In the genomic region with DNA sequence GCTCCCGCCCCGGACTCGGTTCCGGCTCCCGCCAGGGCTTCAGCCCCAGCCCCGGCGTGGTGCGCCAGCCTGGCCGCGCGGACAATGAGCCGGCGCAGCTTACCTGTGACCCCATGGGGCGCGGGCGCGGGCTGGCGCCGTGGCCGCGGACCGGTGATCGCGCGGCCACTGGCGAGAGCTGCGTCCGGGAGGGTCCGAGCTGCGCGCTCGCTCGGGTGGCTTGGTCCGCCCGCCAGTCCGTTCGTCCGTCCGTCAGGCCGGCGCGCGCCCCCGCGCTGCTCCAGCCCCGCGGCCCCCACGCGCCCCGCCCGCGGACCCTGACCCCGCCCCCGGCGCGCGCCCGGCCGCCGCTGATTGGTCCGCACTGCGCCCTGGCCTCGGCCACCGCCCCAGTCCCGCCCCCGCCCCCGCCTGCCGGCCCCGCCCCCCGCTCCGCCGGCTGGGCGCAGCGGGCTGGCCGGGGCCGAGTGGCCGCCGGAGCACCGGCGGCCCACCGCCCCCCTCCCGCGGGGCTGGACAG, we compare ENCODE assay signal across 7 mouse cellular contexts. TPM values are rescaled to one million over a fixed set of nuclear protein-coding genes. Genes with fewer than 3 reads are reported as not detected.
DNase-seq lines count a peak whose midpoint lies in the region; ATAC-seq and TF ChIP-seq lines count a peak whose summit lies in the region.

A gene (minus strand): TSS at position 274 of the 520 bp plus-strand sequence.

- DNase-seq in adrenal gland, postnatal 14 days = peak; percentile 96
- DNase-seq in embryo, embryonic 9.5 days (ENCODE audit: extremely low spot score) = peak; percentile 90
- peak; percentile 90 for DNase-seq in kidney, adult 18-20 months
- DNase-seq in spleen, adult 2 months (ENCODE audit: low read depth in 1 of 2, low spot score in 2 of 2) = peak in 1 of 2 experiments; percentile 73

- H3K9me3 ChIP-seq in limb, embryonic 15.5 days = no peaks in the 10 kb centered on the region
- no peaks in the 10 kb centered on the region for H3K9me3 ChIP-seq in midbrain, embryonic 15.5 days

- 0% methylated on average over 21 of the region's 83 CpGs for WGBS in limb, embryonic 15.5 days
- WGBS in midbrain, embryonic 15.5 days = under 1% methylated on average over 51 of the region's 83 CpGs
- 3% methylated on average over 71 of the region's 83 CpGs for WGBS in spleen, adult 2 months

- ATAC-seq in granulocyte monocyte progenitor cell, adult 5-6 weeks (replicated peaks; ENCODE audit: poor library complexity, severe bottlenecking) = peak; percentile 65
- ATAC-seq in limb, embryonic 15.5 days (ENCODE audit: insufficient number of reproducible peaks, low FRiP score, low TSS enrichment, low read depth) = peak; percentile 89
- peak; percentile 91 for ATAC-seq in midbrain, embryonic 15.5 days (replicated peaks)

- H3K4me2 ChIP-seq in limb, embryonic 15.5 days = peak within 1 kb of the TSS; percentile 100
- H3K4me2 ChIP-seq in midbrain, embryonic 15.5 days = peak within 1 kb of the TSS; percentile 94

- peak within 1 kb of the TSS; percentile 78 for H3K4me3 ChIP-seq in limb, embryonic 15.5 days
- peak within 1 kb of the TSS; percentile 87 for H3K4me3 ChIP-seq in midbrain, embryonic 15.5 days
- peak within 1 kb of the TSS; percentile 71 for H3K4me3 ChIP-seq in spleen, adult 2 months (ENCODE audit: extremely low read depth, insufficient read depth, insufficient read length)

- peaks cover 71% of the 10 kb centered on the region for H3K27me3 ChIP-seq in limb, embryonic 15.5 days
- no peaks in the 10 kb centered on the region for H3K27me3 ChIP-seq in midbrain, embryonic 15.5 days (replicated peaks)
- H3K27me3 ChIP-seq in spleen, adult 2 months (ENCODE audit: control insufficient read depth, insufficient read depth, low read length) = peaks cover 17% of the 10 kb centered on the region

- H3K27ac ChIP-seq in limb, embryonic 15.5 days = no peak within 1 kb of the TSS
- H3K27ac ChIP-seq in midbrain, embryonic 15.5 days = peak within 1 kb of the TSS; percentile 79
- H3K27ac ChIP-seq in spleen, adult 2 months (ENCODE audit: insufficient read depth, low read length) = peak within 1 kb of the TSS; percentile 68

- TF ChIP-seq POLR2A in spleen, adult 2 months (IDR thresholded peaks at IDR 0.05; ENCODE audit: low read depth, low read length) = no peak

- peak within 1 kb of the TSS; percentile 62 for H3K9ac ChIP-seq in limb, embryonic 15.5 days
- peak within 1 kb of the TSS; percentile 81 for H3K9ac ChIP-seq in midbrain, embryonic 15.5 days

- TF ChIP-seq CTCF in spleen, adult 2 months (IDR thresholded peaks at IDR 0.05; ENCODE audit: extremely low read depth, insufficient read depth, insufficient read length, insufficient replicate concordance) = no peak

- no peaks in the 10 kb centered on the region for H3K36me3 ChIP-seq in limb, embryonic 15.5 days
- no peaks in the 10 kb centered on the region for H3K36me3 ChIP-seq in midbrain, embryonic 15.5 days (replicated peaks)
- H3K36me3 ChIP-seq in spleen, adult 2 months (ENCODE audit: control insufficient read depth, insufficient read depth, low read length) = no peaks in the 10 kb centered on the region

- H3K4me1 ChIP-seq in limb, embryonic 15.5 days = peaks cover 28% of the 10 kb centered on the region
- H3K4me1 ChIP-seq in midbrain, embryonic 15.5 days = peaks cover 20% of the 10 kb centered on the region
- H3K4me1 ChIP-seq in spleen, adult 2 months (ENCODE audit: control insufficient read depth, insufficient read depth, insufficient read length) = peaks cover 6% of the 10 kb centered on the region

RNA-seq across cellular contexts. Expression of the gene that starts here (rescaled TPM):
- 17.8 and 20.0 TPM in 2 replicates for total RNA-seq in adrenal gland, postnatal 14 days (2021)
- 1.1 TPM in 1 of 2 replicates, not detected in the other for total RNA-seq in granulocyte monocyte progenitor cell, adult 5-6 weeks (2014; fragmentation: Nextera tagmentation)
- 0.13 and 0.15 TPM in 2 replicates for total RNA-seq in granulocyte monocyte progenitor cell, adult 5-6 weeks (2017)
- 4.2 and 4.8 TPM in 2 replicates for polyA plus RNA-seq in limb, embryonic 15.5 days (2015; fragmentation: Nextera tagmentation; extraction: Ambion mirVana)
- 23.8 and 26.0 TPM in 2 replicates for polyA plus RNA-seq in midbrain, embryonic 15.5 days (2015; fragmentation: Nextera tagmentation; extraction: Ambion mirVana)
- 9.6 and 10.9 TPM in 2 replicates for polyA plus RNA-seq in spleen, adult 2 months (2012; rRNA removed)
